Mouse (Mus musculus): ENCODE measurements at regions not wholly inside any gene's neighbourhood (a gene's known extent, or its start where the extent isn't known, plus 50 kb on each side); places are given as distances from the start of the nearest gene placed in this dataset.

- DNase-seq (ENCODE audit: low spot score), result no peak
These were observed 485.5 kb upstream of the Cdh11 start for GRCm38 (mm10) chr8:103270815-103271553.

GRCm38 (mm10) chr8:103272305-103273079, 487.1 kb upstream of the Cdh11 start:
- DNase-seq (ENCODE audit: low spot score), result no peak

GRCm38 (mm10) chr8:103273476-103273875, 488.0 kb upstream of the Cdh11 start:
- no peak for DNase-seq (ENCODE audit: low spot score)

- no peak for DNase-seq (ENCODE audit: low spot score)
These were observed 496.4 kb upstream of the Cdh11 start for GRCm38 (mm10) chr8:103281801-103282200.

- no peak for DNase-seq (ENCODE audit: low spot score)
These were observed 503.1 kb upstream of the Cdh11 start for GRCm38 (mm10) chr8:103288561-103288974.

- DNase-seq (ENCODE audit: low spot score), result no peak
These were observed 507.5 kb upstream of the Cdh11 start for GRCm38 (mm10) chr8:103292896-103293295.

- no peak for DNase-seq (ENCODE audit: low spot score)
These were observed 521.2 kb upstream of the Cdh11 start for GRCm38 (mm10) chr8:103306476-103307183.

GRCm38 (mm10) chr8:103313576-103313975, 528.1 kb upstream of the Cdh11 start:
- DNase-seq (ENCODE audit: low spot score), result no peak

- DNase-seq (ENCODE audit: low spot score), result no peak
These were observed 529.0 kb upstream of the Cdh11 start for GRCm38 (mm10) chr8:103314279-103315022.

GRCm38 (mm10) chr8:103315742-103316141, 530.3 kb upstream of the Cdh11 start:
- DNase-seq (ENCODE audit: low spot score), result no peak

- no peak for DNase-seq (ENCODE audit: low spot score)
These were observed 531.2 kb upstream of the Cdh11 start for GRCm38 (mm10) chr8:103316691-103317091.

GRCm38 (mm10) chr8:103317149-103317725, 531.8 kb upstream of the Cdh11 start:
- DNase-seq (ENCODE audit: low spot score), result no peak

GRCm38 (mm10) chr8:103324016-103324665, 538.7 kb upstream of the Cdh11 start:
- DNase-seq (ENCODE audit: low spot score), result no peak

GRCm38 (mm10) chr8:103331415-103331814, 546.0 kb upstream of the Cdh11 start:
- no peak for DNase-seq (ENCODE audit: low spot score)

GRCm38 (mm10) chr8:103337314-103337713, 551.9 kb upstream of the Cdh11 start:
- DNase-seq (ENCODE audit: low spot score), result no peak

GRCm38 (mm10) chr8:103339042-103339441, 553.6 kb upstream of the Cdh11 start:
- DNase-seq (ENCODE audit: low spot score), result no peak

GRCm38 (mm10) chr8:103339951-103340350, 554.5 kb upstream of the Cdh11 start:
- DNase-seq (ENCODE audit: low spot score), result no peak

GRCm38 (mm10) chr8:103343891-103344290, 558.4 kb upstream of the Cdh11 start:
- no peak for DNase-seq (ENCODE audit: low spot score)

- DNase-seq (ENCODE audit: low spot score), result no peak
These were observed 559.4 kb upstream of the Cdh11 start for GRCm38 (mm10) chr8:103344871-103345270.

GRCm38 (mm10) chr8:103347158-103347871, 561.9 kb upstream of the Cdh11 start:
- DNase-seq (ENCODE audit: low spot score), result no peak

Data from ovary, adult 18-20 months (tissue).